Mouse (Mus musculus) hindbrain, embryonic 12.5 days (tissue): ENCODE measurements around the gene Sptb. TPM values are rescaled to one million over a fixed set of nuclear protein-coding genes. Genes with fewer than 3 reads are reported as not detected.

Source experiments
- ATAC-seq: fragments of 200-750 bp; cut with Nextera tagmentation; 2 replicates; pipeline ENCODE4 v1.8.0; 2017; ENCODE audit warnings: moderate TSS enrichment; ENCODE audit not compliant: low FRiP score
- H3K27ac ChIP-seq: fragments of 300-500 bp; sonication (generic); 2 replicates; pipeline ENCODE4 v1.5.1; 2016; ENCODE audit warnings: mild to moderate bottlenecking
- H3K27me3 ChIP-seq: fragments of 300-500 bp; sonication (generic); 2 replicates; pipeline ENCODE4 v1.6.1; 2016; ENCODE audit warnings: mild to moderate bottlenecking
- H3K36me3 ChIP-seq: fragments of 300-500 bp; sonication (generic); 2 replicates; pipeline ENCODE4 v1.6.1; 2016; ENCODE audit warnings: mild to moderate bottlenecking
- H3K4me1 ChIP-seq: fragments of 300-500 bp; sonication (generic); 2 replicates; pipeline ENCODE4 v1.6.1; 2016
- H3K4me2 ChIP-seq: fragments of 300-500 bp; sonication (generic); replicated peaks from 2 replicates; pipeline ENCODE4 v1.6.1; 2016; ENCODE audit warnings: mild to moderate bottlenecking
- H3K4me3 ChIP-seq: fragments of 300-500 bp; sonication (generic); 2 replicates; pipeline ENCODE4 v1.5.1; 2016; ENCODE audit warnings: mild to moderate bottlenecking
- H3K9ac ChIP-seq: fragments of 300-500 bp; sonication (generic); 2 replicates; pipeline ENCODE4 v1.6.1; 2016; ENCODE audit warnings: mild to moderate bottlenecking, moderate library complexity
- H3K9me3 ChIP-seq: fragments of 300-500 bp; sonication (generic); replicated peaks from 2 replicates; pipeline ENCODE4 v1.6.1; 2016; ENCODE audit warnings: mild to moderate bottlenecking
- WGBS: fragments of 180-500 bp; shearing (Covaris S2); methylation state at CpG from one replicate; pipeline ENCODE4 v1.1.7; 2016; 5-methylcytosine and 5-hydroxymethylcytosine counted together
- polyA plus RNA-seq: library from polyadenylated mRNA; unstranded; fragments of >200 nt; fragmentation: Nextera tagmentation; extraction: Ambion mirVana; gene quantifications from 2 replicates; pipeline ENCODE4 v1.2.1, GENCODE M21; 2016

Sptb gene
- polyA plus RNA-seq, 1 experiment from 2014 or later = 3.3 TPM

- Histone ChIP-seq H3K27me3 (peaks cover 9% of the 10 kb centered on the region; the same call in 1 of the 2 replicates), H3K36me3 (no peaks in the 10 kb centered on the region), H3K27ac (no peak overlapping the region), H3K4me1 (peaks cover 10% of the 10 kb centered on the region), H3K4me2 (no peak overlapping the region), H3K4me3 (no peak overlapping the region), H3K9me3 (no peaks in the 10 kb centered on the region), H3K9ac (no peak overlapping the region)
- 59% methylated on average over 14 of the region's 15 CpGs for WGBS
- no peak for ATAC-seq
Observed at GRCm38 (mm10) chr12:76596292-76597023, 113.9 kb downstream of the Sptb start.

- H3K9me3 ChIP-seq = no peaks in the 10 kb centered on the region
Observed at GRCm38 (mm10) chr12:76595830-76596229, 114.5 kb downstream of the Sptb start.

GRCm38 (mm10) chr12:76594556-76594955, 115.8 kb downstream of the Sptb start:
- H3K9me3 ChIP-seq = no peaks in the 10 kb centered on the region
- ATAC-seq = no peak
- H3K4me2 ChIP-seq = no peak overlapping the region
- H3K9ac ChIP-seq = no peak overlapping the region
- H3K27ac ChIP-seq = no peak overlapping the region
- H3K4me1 ChIP-seq = peaks cover 10% of the 10 kb centered on the region
- H3K36me3 ChIP-seq = no peaks in the 10 kb centered on the region
- peaks cover 9% of the 10 kb centered on the region; the same call in 1 of the 2 replicates for H3K27me3 ChIP-seq
- H3K4me3 ChIP-seq = no peak overlapping the region
- 66% methylated on average over 3 of the region's 3 CpGs for WGBS

More at GRCm38 (mm10) chr12:76595830-76596229, 114.5 kb downstream of the Sptb start:
- Histone ChIP-seq H3K27ac (no peak overlapping the region), H3K9ac (no peak overlapping the region), H3K4me3 (no peak overlapping the region), H3K36me3 (no peaks in the 10 kb centered on the region), H3K4me2 (no peak overlapping the region), H3K27me3 (peaks cover 9% of the 10 kb centered on the region; the same call in 1 of the 2 replicates), H3K4me1 (peaks cover 10% of the 10 kb centered on the region)
- ATAC-seq = no peak
- WGBS = 76% methylated on average over 2 of the region's 2 CpGs

DNA sequence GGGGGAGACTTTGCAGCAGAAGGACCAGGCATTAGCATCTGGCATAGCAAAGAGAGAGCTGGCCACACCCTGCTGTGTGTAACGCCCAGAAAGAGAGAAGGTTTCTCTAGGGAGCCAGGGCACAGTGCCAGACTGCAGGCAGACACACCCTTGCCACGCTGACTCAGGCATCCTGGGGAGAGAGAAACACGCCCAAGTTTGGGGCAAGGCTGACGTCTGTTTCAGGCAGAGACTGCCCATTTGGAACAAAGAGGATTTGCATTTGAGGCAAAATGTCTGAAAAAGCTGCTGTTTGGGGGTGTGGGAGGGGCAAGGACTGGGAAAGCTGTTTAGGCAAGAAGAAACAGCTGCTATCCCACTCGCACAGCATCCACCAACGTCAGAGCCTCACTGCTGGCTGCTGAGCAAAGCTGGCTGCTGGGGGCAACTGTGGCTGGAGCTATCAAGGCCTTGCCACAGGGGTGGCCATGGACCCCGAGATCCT, 116.5 kb downstream of the Sptb start:
- ATAC-seq = peak; percentile 62
- Histone ChIP-seq H3K4me2 (no peak overlapping the region), H3K36me3 (no peaks in the 10 kb centered on the region), H3K4me1 (peaks cover 10% of the 10 kb centered on the region), H3K27ac (no peak overlapping the region), H3K9ac (no peak overlapping the region), H3K4me3 (no peak overlapping the region), H3K27me3 (peaks cover 9% of the 10 kb centered on the region; the same call in 1 of the 2 replicates), H3K9me3 (no peaks in the 10 kb centered on the region)
- 14% methylated on average over 7 of the region's 7 CpGs for WGBS

GRCm38 (mm10) chr12:76593254-76593653, 117.1 kb downstream of the Sptb start:
- H3K4me1 ChIP-seq = peaks cover 10% of the 10 kb centered on the region
- no peak overlapping the region for H3K9ac ChIP-seq
- ATAC-seq = no peak
- no peaks in the 10 kb centered on the region for H3K9me3 ChIP-seq
- no peaks in the 10 kb centered on the region for H3K36me3 ChIP-seq
- H3K4me2 ChIP-seq = no peak overlapping the region
- no peak overlapping the region for H3K4me3 ChIP-seq
- 75% methylated on average over 6 of the region's 6 CpGs for WGBS
- peaks cover 9% of the 10 kb centered on the region; the same call in 1 of the 2 replicates for H3K27me3 ChIP-seq
- H3K27ac ChIP-seq = no peak overlapping the region; the same call in 1 of the 2 replicates

DNA sequence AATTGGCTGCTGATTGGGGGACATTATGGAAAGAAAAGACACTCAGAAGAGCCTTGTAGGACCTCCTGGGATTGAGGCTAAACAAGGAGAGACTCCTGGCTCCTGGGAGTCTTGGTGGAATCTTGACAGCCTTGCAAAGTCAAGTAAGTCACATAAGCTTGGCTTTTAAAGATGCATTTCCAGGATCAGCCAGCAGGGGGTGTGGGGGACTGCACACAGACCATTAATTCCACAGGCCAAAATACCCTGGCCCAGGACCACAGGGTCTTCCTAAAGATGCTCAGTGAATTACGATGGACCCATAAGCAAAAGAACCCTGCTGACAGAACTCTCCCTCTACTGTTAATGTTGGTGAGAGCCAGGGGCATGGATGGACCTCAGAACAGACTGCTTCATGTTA, 118.1 kb downstream of the Sptb start:
- WGBS = 54% methylated on average over 1 of the region's 1 CpGs
- H3K36me3 ChIP-seq = no peaks in the 10 kb centered on the region
- ATAC-seq = no peak
- no peak overlapping the region for H3K27ac ChIP-seq
- peaks cover 9% of the 10 kb centered on the region; the same call in 1 of the 2 replicates for H3K27me3 ChIP-seq
- H3K9ac ChIP-seq = no peak overlapping the region
- peaks cover 10% of the 10 kb centered on the region for H3K4me1 ChIP-seq
- no peak overlapping the region for H3K4me3 ChIP-seq
- no peaks in the 10 kb centered on the region for H3K9me3 ChIP-seq
- no peak overlapping the region for H3K4me2 ChIP-seq

DNA sequence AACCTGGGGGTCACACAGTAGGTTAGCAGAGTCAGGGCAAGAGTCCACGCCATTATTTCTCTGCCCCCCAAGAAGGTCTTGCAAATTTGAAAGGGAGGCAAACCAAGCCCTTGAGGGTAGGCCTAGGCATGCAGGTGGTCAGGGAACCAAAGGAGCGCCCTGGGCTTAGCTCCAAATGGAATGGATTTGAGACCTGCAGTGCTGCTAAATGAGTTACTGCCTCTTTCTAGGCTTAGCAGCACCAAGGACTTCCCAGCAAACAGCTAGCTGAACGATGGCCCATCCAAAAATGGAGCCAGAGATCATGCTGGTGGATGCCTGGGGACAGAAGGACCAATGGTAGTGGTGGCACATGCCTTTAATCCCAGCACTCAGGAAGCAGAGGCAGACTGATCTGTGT, 119.3 kb downstream of the Sptb start:
- ATAC-seq = no peak
- no peak overlapping the region for H3K4me2 ChIP-seq
- no peaks in the 10 kb centered on the region for H3K36me3 ChIP-seq
- H3K9me3 ChIP-seq = no peaks in the 10 kb centered on the region
- no peak overlapping the region for H3K9ac ChIP-seq
- no peak overlapping the region for H3K4me3 ChIP-seq
- peaks cover 9% of the 10 kb centered on the region; the same call in 1 of the 2 replicates for H3K27me3 ChIP-seq
- H3K27ac ChIP-seq = no peak overlapping the region
- peaks cover 10% of the 10 kb centered on the region for H3K4me1 ChIP-seq
- WGBS = 80% methylated on average over 3 of the region's 3 CpGs

DNA sequence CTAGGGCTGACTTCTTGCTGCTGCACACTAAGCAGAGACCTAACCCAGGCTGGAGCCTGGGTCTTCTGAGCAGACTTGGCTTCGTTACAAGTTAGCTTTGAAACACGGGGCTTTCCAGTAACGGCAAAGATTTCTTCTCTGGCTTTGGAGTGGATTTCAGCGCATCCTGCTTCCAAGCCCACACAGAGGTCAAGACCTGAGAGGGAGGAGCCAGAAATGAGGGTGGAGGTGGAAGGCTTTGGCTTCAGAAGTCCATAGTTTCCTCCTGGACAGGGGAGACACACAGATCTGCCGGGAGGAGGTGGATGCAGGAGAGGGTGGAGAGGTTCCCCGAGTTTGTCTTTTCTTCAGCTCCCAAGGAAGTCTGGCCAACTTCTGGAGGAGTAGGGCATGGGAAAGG, 120.8 kb downstream of the Sptb start:
- Histone ChIP-seq H3K4me1 (peaks cover 10% of the 10 kb centered on the region), H3K9me3 (no peaks in the 10 kb centered on the region), H3K27ac (no peak overlapping the region), H3K9ac (no peak overlapping the region), H3K4me2 (no peak overlapping the region), H3K36me3 (no peaks in the 10 kb centered on the region), H3K4me3 (no peak overlapping the region), H3K27me3 (peaks cover 4% of the 10 kb centered on the region; the same call in 1 of the 2 replicates)
- ATAC-seq = no peak
- 80% methylated on average over 6 of the region's 6 CpGs for whole genome bisulfite sequencing

DNA sequence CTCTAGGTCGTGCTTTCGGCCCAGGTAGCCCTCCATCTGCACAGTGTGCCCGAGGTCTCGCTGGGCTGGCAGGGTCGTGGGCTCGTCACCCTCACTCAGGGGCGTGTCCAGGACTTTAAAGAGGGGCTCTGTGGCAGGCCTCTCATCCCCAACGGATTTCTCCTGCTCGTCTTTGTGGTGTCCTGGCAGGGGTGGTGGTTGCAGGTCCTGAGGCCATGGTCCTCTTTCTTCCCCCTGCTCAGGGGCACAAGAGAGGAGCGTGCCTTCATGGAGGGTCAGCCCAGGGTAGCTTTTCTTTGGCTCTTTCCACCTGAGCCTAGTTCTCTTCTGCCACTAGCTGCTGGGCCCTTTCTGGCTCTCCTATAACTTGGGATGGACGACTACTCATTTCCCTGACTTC, 123.0 kb downstream of the Sptb start:
- no peaks in the 10 kb centered on the region; the same call in 1 of the 2 replicates for H3K4me1 ChIP-seq
- H3K4me2 ChIP-seq = no peak overlapping the region
- ATAC-seq = no peak
- H3K4me3 ChIP-seq = no peak overlapping the region
- H3K27me3 ChIP-seq = 0 out of 2 replicates have a peak, but pooled peaks cover 4% of the 10 kb centered on the region
- WGBS = 73% methylated on average over 11 of the region's 11 CpGs
- H3K9me3 ChIP-seq = no peaks in the 10 kb centered on the region
- H3K27ac ChIP-seq = no peak overlapping the region
- H3K9ac ChIP-seq = no peak overlapping the region
- H3K36me3 ChIP-seq = no peaks in the 10 kb centered on the region

DNA sequence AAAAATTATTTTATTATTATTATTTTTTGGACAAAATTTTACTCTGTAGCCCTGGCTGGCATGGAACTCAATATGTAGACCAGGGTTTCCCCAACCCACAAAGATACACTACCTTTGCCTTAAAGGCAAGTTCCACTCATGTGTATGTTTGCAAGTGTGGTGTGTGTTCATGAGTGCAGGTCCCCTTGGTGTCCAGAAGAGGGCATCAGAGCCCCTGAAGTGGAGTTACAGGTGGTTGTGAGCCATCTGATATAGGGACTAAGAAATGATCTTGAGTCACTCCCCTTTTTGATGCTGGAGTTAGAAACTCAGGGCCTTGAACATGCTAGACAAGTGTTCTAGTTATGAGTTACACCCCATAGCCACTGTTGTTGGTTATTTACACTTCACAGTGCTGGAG, 125.3 kb downstream of the Sptb start:
- no peaks in the 10 kb centered on the region; the same call in 1 of the 2 replicates for H3K4me1 ChIP-seq
- no peaks in the 10 kb centered on the region for H3K36me3 ChIP-seq
- H3K4me2 ChIP-seq = no peak overlapping the region
- no peak overlapping the region for H3K27ac ChIP-seq
- no peaks in the 10 kb centered on the region for H3K9me3 ChIP-seq
- no peak overlapping the region for H3K9ac ChIP-seq
- H3K4me3 ChIP-seq = no peak overlapping the region
- ATAC-seq = no peak
- H3K27me3 ChIP-seq = no peaks in the 10 kb centered on the region

DNA sequence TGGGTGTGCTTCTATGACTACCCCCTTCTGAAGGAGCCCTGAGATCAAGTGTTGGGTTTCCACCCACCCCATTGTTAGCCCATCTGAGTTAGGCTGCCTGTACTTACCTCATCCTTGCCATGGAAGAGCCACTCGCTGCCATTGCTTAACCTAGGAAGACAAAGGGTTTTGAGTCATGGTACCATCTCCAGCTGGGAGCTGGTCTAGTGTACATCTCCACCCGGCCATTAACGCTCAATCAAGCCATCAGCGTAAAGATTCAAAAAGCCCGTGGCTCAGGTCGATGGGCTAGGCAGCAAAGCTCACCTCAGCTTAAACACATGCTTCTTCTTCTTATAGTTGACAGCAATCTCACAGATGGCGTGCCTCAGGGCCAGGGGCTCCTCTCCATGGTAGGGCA, 126.9 kb downstream of the Sptb start:
- no peaks in the 10 kb centered on the region for H3K9me3 ChIP-seq
- H3K9ac ChIP-seq = no peak overlapping the region
- no peak for ATAC-seq
- no peaks in the 10 kb centered on the region for H3K27me3 ChIP-seq
- WGBS = 90% methylated on average over 7 of the region's 7 CpGs
- no peaks in the 10 kb centered on the region; the same call in 1 of the 2 replicates for H3K4me1 ChIP-seq
- no peaks in the 10 kb centered on the region for H3K36me3 ChIP-seq
- no peak overlapping the region for H3K27ac ChIP-seq
- H3K4me2 ChIP-seq = no peak overlapping the region
- H3K4me3 ChIP-seq = no peak overlapping the region

- Histone ChIP-seq H3K4me3 (no peak overlapping the region), H3K9ac (no peak overlapping the region), H3K4me1 (no peaks in the 10 kb centered on the region; the same call in 1 of the 2 replicates), H3K36me3 (no peaks in the 10 kb centered on the region), H3K4me2 (no peak overlapping the region), H3K9me3 (no peaks in the 10 kb centered on the region), H3K27ac (no peak overlapping the region), H3K27me3 (no peaks in the 10 kb centered on the region)
- WGBS = 33% methylated on average over 6 of the region's 6 CpGs
- ATAC-seq = no peak
Observed at GRCm38 (mm10) chr12:76582841-76583240, 127.5 kb downstream of the Sptb start.

GRCm38 (mm10) chr12:76582139-76582538, 128.2 kb downstream of the Sptb start:
- Histone ChIP-seq H3K27ac (no peak overlapping the region), H3K4me1 (no peaks in the 10 kb centered on the region; the same call in 1 of the 2 replicates), H3K9me3 (no peaks in the 10 kb centered on the region), H3K27me3 (no peaks in the 10 kb centered on the region), H3K36me3 (no peaks in the 10 kb centered on the region), H3K9ac (no peak overlapping the region), H3K4me2 (no peak overlapping the region), H3K4me3 (no peak overlapping the region)
- ATAC-seq = no peak
- WGBS = 90% methylated on average over 3 of the region's 3 CpGs
